Mouse (Mus musculus): Measurements from ENCODE around the gene Dnajb6. TPM values are rescaled to one million over a fixed set of nuclear protein-coding genes. Genes with fewer than 3 reads are reported as not detected.

Dnajb6 gene
- polyA plus RNA-seq, 1 experiment from 2014 or later: 70.9 TPM

GRCm38 (mm10) chr5:29741093-29741492 lies 5.6 kb downstream of the Dnajb6 start:
- H3K27me3 ChIP-seq (ENCODE audit: control insufficient read depth, insufficient read depth, low read depth, low read length): no peaks in the 10 kb centered on the region
- H3K4me2 ChIP-seq (ENCODE audit: low read depth, low read length): no peak overlapping the region
- no peak overlapping the region for H3K27ac ChIP-seq (ENCODE audit: low read length)
- no peak overlapping the region for H3K9ac ChIP-seq (ENCODE audit: low read depth, low read length)
- no peaks in the 10 kb centered on the region for H3K36me3 ChIP-seq (ENCODE audit: control insufficient read depth, insufficient read depth)
- 76% methylated on average over 4 of the region's 4 CpGs for WGBS (ENCODE audit: insufficient replicate concordance)
- no peak for ATAC-seq (ENCODE audit: low read depth)
- H3K9me3 ChIP-seq (replicated peaks; ENCODE audit: control insufficient read depth, low read length): no peaks in the 10 kb centered on the region
- peaks cover 17% of the 10 kb centered on the region for H3K4me1 ChIP-seq (ENCODE audit: control insufficient read depth, low read depth, low read length)
- no peak overlapping the region for H3K4me3 ChIP-seq (ENCODE audit: low read depth, low read length)

GRCm38 (mm10) chr5:29747661-29748060 lies 12.2 kb downstream of the Dnajb6 start:
- ATAC-seq (ENCODE audit: low read depth): no peak
- Histone ChIP-seq H3K4me2 (ENCODE audit: low read depth, low read length) (no peak overlapping the region), H3K9me3 (replicated peaks; ENCODE audit: control insufficient read depth, low read length) (no peaks in the 10 kb centered on the region), H3K27ac (ENCODE audit: low read length) (no peak overlapping the region), H3K4me3 (ENCODE audit: low read depth, low read length) (no peak overlapping the region), H3K27me3 (ENCODE audit: control insufficient read depth, insufficient read depth, low read depth, low read length) (no peaks in the 10 kb centered on the region), H3K4me1 (ENCODE audit: control insufficient read depth, low read depth, low read length) (no peaks in the 10 kb centered on the region; the same call in 1 of the 2 replicates), H3K9ac (ENCODE audit: low read depth, low read length) (no peak overlapping the region), H3K36me3 (ENCODE audit: control insufficient read depth, insufficient read depth) (peaks cover 16% of the 10 kb centered on the region)
- 88% methylated on average over 2 of the region's 2 CpGs for WGBS (ENCODE audit: insufficient replicate concordance)

GRCm38 (mm10) chr5:29751306-29751705 lies 15.8 kb downstream of the Dnajb6 start:
- H3K4me1 ChIP-seq (ENCODE audit: control insufficient read depth, low read depth, low read length): no peaks in the 10 kb centered on the region; the same call in 1 of the 2 replicates
- H3K4me3 ChIP-seq (ENCODE audit: low read depth, low read length): no peak overlapping the region
- H3K9me3 ChIP-seq (replicated peaks; ENCODE audit: control insufficient read depth, low read length): no peaks in the 10 kb centered on the region
- H3K4me2 ChIP-seq (ENCODE audit: low read depth, low read length): no peak overlapping the region
- H3K27ac ChIP-seq (ENCODE audit: low read length): no peak overlapping the region
- H3K27me3 ChIP-seq (ENCODE audit: control insufficient read depth, insufficient read depth, low read depth, low read length): no peaks in the 10 kb centered on the region
- no peak for ATAC-seq (ENCODE audit: low read depth)
- H3K36me3 ChIP-seq (ENCODE audit: control insufficient read depth, insufficient read depth): peaks cover 23% of the 10 kb centered on the region
- no peak overlapping the region for H3K9ac ChIP-seq (ENCODE audit: low read depth, low read length)

GRCm38 (mm10) chr5:29752894-29753293 lies 17.4 kb downstream of the Dnajb6 start:
- no peak overlapping the region for H3K27ac ChIP-seq (ENCODE audit: low read length)
- no peak overlapping the region for H3K9ac ChIP-seq (ENCODE audit: low read depth, low read length)
- no peaks in the 10 kb centered on the region; the same call in 1 of the 2 replicates for H3K4me1 ChIP-seq (ENCODE audit: control insufficient read depth, low read depth, low read length)
- no peaks in the 10 kb centered on the region for H3K27me3 ChIP-seq (ENCODE audit: control insufficient read depth, insufficient read depth, low read depth, low read length)
- H3K4me2 ChIP-seq (ENCODE audit: low read depth, low read length): no peak overlapping the region
- H3K36me3 ChIP-seq (ENCODE audit: control insufficient read depth, insufficient read depth): peaks cover 30% of the 10 kb centered on the region
- no peak overlapping the region for H3K4me3 ChIP-seq (ENCODE audit: low read depth, low read length)
- H3K9me3 ChIP-seq (replicated peaks; ENCODE audit: control insufficient read depth, low read length): no peaks in the 10 kb centered on the region
- ATAC-seq (ENCODE audit: low read depth): no peak

- Histone ChIP-seq H3K4me1 (ENCODE audit: control insufficient read depth, low read depth, low read length) (no peaks in the 10 kb centered on the region), H3K9ac (ENCODE audit: low read depth, low read length) (no peak overlapping the region), H3K36me3 (ENCODE audit: control insufficient read depth, insufficient read depth) (peaks cover 14% of the 10 kb centered on the region), H3K4me3 (ENCODE audit: low read depth, low read length) (no peak overlapping the region), H3K9me3 (replicated peaks; ENCODE audit: control insufficient read depth, low read length) (no peaks in the 10 kb centered on the region), H3K4me2 (ENCODE audit: low read depth, low read length) (no peak overlapping the region), H3K27ac (ENCODE audit: low read length) (no peak overlapping the region), H3K27me3 (ENCODE audit: control insufficient read depth, insufficient read depth, low read depth, low read length) (no peaks in the 10 kb centered on the region)
- no peak for ATAC-seq (ENCODE audit: low read depth)
- WGBS (ENCODE audit: insufficient replicate concordance): 72% methylated on average over 5 of the region's 5 CpGs
These were observed 23.8 kb downstream of the Dnajb6 start for GRCm38 (mm10) chr5:29759318-29759717.

- WGBS (ENCODE audit: insufficient replicate concordance): 80% methylated on average over 1 of the region's 1 CpGs
- no peak overlapping the region for H3K27ac ChIP-seq (ENCODE audit: low read length)
- peaks cover 11% of the 10 kb centered on the region for H3K36me3 ChIP-seq (ENCODE audit: control insufficient read depth, insufficient read depth)
- no peaks in the 10 kb centered on the region for H3K4me1 ChIP-seq (ENCODE audit: control insufficient read depth, low read depth, low read length)
- no peak overlapping the region for H3K4me3 ChIP-seq (ENCODE audit: low read depth, low read length)
- no peaks in the 10 kb centered on the region for H3K27me3 ChIP-seq (ENCODE audit: control insufficient read depth, insufficient read depth, low read depth, low read length)
- ATAC-seq (ENCODE audit: low read depth): no peak
- no peak overlapping the region for H3K4me2 ChIP-seq (ENCODE audit: low read depth, low read length)
- no peaks in the 10 kb centered on the region for H3K9me3 ChIP-seq (replicated peaks; ENCODE audit: control insufficient read depth, low read length)
- H3K9ac ChIP-seq (ENCODE audit: low read depth, low read length): no peak overlapping the region
These were observed 35.4 kb downstream of the Dnajb6 start for GRCm38 (mm10) chr5:29770935-29771334.

- Histone ChIP-seq H3K9ac (ENCODE audit: low read depth, low read length) (no peak overlapping the region), H3K27ac (ENCODE audit: low read length) (no peak overlapping the region), H3K4me2 (ENCODE audit: low read depth, low read length) (no peak overlapping the region), H3K4me3 (ENCODE audit: low read depth, low read length) (no peak overlapping the region), H3K27me3 (ENCODE audit: control insufficient read depth, insufficient read depth, low read depth, low read length) (no peaks in the 10 kb centered on the region), H3K36me3 (ENCODE audit: control insufficient read depth, insufficient read depth) (peaks cover 11% of the 10 kb centered on the region), H3K4me1 (ENCODE audit: control insufficient read depth, low read depth, low read length) (no peaks in the 10 kb centered on the region), H3K9me3 (replicated peaks; ENCODE audit: control insufficient read depth, low read length) (no peaks in the 10 kb centered on the region)
- WGBS (ENCODE audit: insufficient replicate concordance): 35% methylated on average over 2 of the region's 2 CpGs
- ATAC-seq (ENCODE audit: low read depth): no peak
These were observed 36.5 kb downstream of the Dnajb6 start for GRCm38 (mm10) chr5:29772038-29772437.

DNA sequence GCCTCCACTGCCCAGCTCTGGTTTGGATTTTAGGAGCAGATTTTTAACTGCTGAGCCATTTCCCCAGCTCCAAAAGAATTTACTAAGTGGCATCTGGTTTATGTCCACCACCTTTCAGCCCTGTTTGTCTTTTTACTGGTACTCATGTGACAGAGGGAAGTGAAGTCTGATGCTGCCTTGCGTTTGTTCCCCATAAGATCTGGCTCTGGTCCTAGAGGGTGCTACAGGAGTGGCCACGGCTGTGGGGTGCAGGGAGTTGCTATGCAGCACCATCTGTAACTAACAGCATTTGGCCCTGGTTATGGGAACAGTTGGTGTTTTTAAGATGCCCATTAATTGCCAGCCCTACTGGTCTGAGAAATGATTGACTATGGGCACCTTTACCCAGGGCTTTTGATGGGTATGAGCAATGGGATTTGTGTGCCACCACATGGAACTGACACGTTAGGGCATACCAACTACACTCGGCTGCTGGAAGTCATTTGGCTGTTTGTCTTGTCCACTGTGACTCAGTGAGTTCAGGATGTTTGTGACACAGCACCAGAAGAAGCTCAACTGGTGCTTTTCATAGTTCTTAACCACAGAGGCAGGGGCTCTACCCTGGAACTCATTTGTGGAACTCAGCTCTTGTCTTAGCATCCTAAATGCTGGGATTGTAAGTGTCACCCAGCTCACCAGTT lies 37.3 kb downstream of the Dnajb6 start:
- Histone ChIP-seq H3K4me2 (ENCODE audit: low read depth, low read length) (no peak overlapping the region), H3K4me3 (ENCODE audit: low read depth, low read length) (no peak overlapping the region), H3K27me3 (ENCODE audit: control insufficient read depth, insufficient read depth, low read depth, low read length) (no peaks in the 10 kb centered on the region), H3K4me1 (ENCODE audit: control insufficient read depth, low read depth, low read length) (no peaks in the 10 kb centered on the region), H3K9ac (ENCODE audit: low read depth, low read length) (no peak overlapping the region), H3K9me3 (replicated peaks; ENCODE audit: control insufficient read depth, low read length) (no peaks in the 10 kb centered on the region), H3K27ac (ENCODE audit: low read length) (no peak overlapping the region), H3K36me3 (ENCODE audit: control insufficient read depth, insufficient read depth) (peaks cover 11% of the 10 kb centered on the region)
- ATAC-seq (ENCODE audit: low read depth): no peak
- 72% methylated on average over 4 of the region's 4 CpGs for WGBS (ENCODE audit: insufficient replicate concordance)

- ATAC-seq (ENCODE audit: low read depth): no peak
- H3K4me3 ChIP-seq (ENCODE audit: low read depth, low read length): no peak overlapping the region
- 85% methylated on average over 13 of the region's 13 CpGs for WGBS (ENCODE audit: insufficient replicate concordance)
These were observed 38.1 kb downstream of the Dnajb6 start for GRCm38 (mm10) chr5:29773460-29774150.

More at GRCm38 (mm10) chr5:29773460-29774150, 38.1 kb downstream of the Dnajb6 start:
- Histone ChIP-seq H3K4me1 (ENCODE audit: control insufficient read depth, low read depth, low read length) (no peaks in the 10 kb centered on the region), H3K27ac (ENCODE audit: low read length) (no peak overlapping the region), H3K9me3 (replicated peaks; ENCODE audit: control insufficient read depth, low read length) (no peaks in the 10 kb centered on the region), H3K36me3 (ENCODE audit: control insufficient read depth, insufficient read depth) (peaks cover 6% of the 10 kb centered on the region; the same call in 1 of the 2 replicates), H3K27me3 (ENCODE audit: control insufficient read depth, insufficient read depth, low read depth, low read length) (no peaks in the 10 kb centered on the region), H3K9ac (ENCODE audit: low read depth, low read length) (no peak overlapping the region), H3K4me2 (ENCODE audit: low read depth, low read length) (no peak overlapping the region)

Measured in liver, embryonic 16.5 days (tissue).